Mouse (Mus musculus) bone marrow macrophage, adult 2 months (primary cell): ENCODE results near the gene Fbxo8.

Experiments used
- CTCF ChIP-seq: IDR thresholded peaks from 2 replicates; pipeline ENCODE4 v1.5.1; 2012; ENCODE audit warnings: low read depth, mild to moderate bottlenecking, low read length, moderate library complexity
- POLR2A ChIP-seq: IDR thresholded peaks from 2 replicates; pipeline ENCODE4 v1.6.1; 2012; ENCODE audit warnings: mild to moderate bottlenecking, low read depth, low read length, borderline replicate concordance

- TF ChIP-seq CTCF (no peak), POLR2A (no peak)
These were observed 49.0 kb upstream of the Fbxo8 start for GRCm38 (mm10) chr8:56501911-56502310.
